Mouse (Mus musculus): Measurements from ENCODE around the gene Ttc7.

- TF ChIP-seq CTCF (IDR thresholded peaks at IDR 0.05; ENCODE audit: low read depth) (no peak), EP300 (IDR thresholded peaks at IDR 0.05; ENCODE audit: low read depth) (no peak)
These were observed 44.9 kb upstream of the Ttc7 start for GRCm38 (mm10) chr17:87237826-87238225.

All from heart, postnatal 0 days (tissue).